8 mouse cellular contexts compared by ENCODE assay signal in genomic region chr8:106336031-106336430, GRCm38 (mm10). TPM values are rescaled to one million over a fixed set of nuclear protein-coding genes. Genes with fewer than 3 reads are reported as not detected.
DNase-seq lines count a peak whose midpoint lies in the region; ATAC-seq and TF ChIP-seq lines count a peak whose summit lies in the region.
"Had no signal": no experiment of that assay in that cellular context is flagged by ENCODE, and none has a peak within 500 bp of the region (broad histone marks: within the 10 kb centered on the region; RNA-seq: fewer than 3 reads in every experiment).

No protein-coding gene starts in this region.

- WGBS in neural tube, embryonic 11.5 days, result 61% methylated on average over 4 of the region's 4 CpGs
- 54% methylated on average over 4 of the region's 4 CpGs for WGBS in forebrain, embryonic 14.5 days
- 78% methylated on average over 4 of the region's 4 CpGs for WGBS in limb, embryonic 15.5 days
- WGBS in stomach, postnatal 0 days, result 65% methylated on average over 4 of the region's 4 CpGs

- H3K27me3 ChIP-seq in neural tube, embryonic 11.5 days (ENCODE audit: control insufficient read depth, insufficient read depth, low read length), result peaks cover 8% of the 10 kb centered on the region; the same call in 1 of the 2 replicates
- no peaks in the 10 kb centered on the region for H3K27me3 ChIP-seq in forebrain, embryonic 14.5 days (replicated peaks; ENCODE audit: control insufficient read depth, insufficient read depth, low read length)
- H3K27me3 ChIP-seq in limb, embryonic 15.5 days, result peaks cover 36% of the 10 kb centered on the region
- no peaks in the 10 kb centered on the region for H3K27me3 ChIP-seq in stomach, postnatal 0 days (ENCODE audit: control insufficient read depth, insufficient read depth, low read length)

- no peak overlapping the region for H3K27ac ChIP-seq in neural tube, embryonic 11.5 days (ENCODE audit: low read depth, low read length)
- peak overlapping the region; percentile 89 for H3K27ac ChIP-seq in forebrain, embryonic 14.5 days (ENCODE audit: low read depth, low read length)
- H3K27ac ChIP-seq in limb, embryonic 15.5 days, result no peak overlapping the region
- no peak overlapping the region for H3K27ac ChIP-seq in stomach, postnatal 0 days (replicated peaks)
- H3K27ac ChIP-seq: macrophage had no signal

- TF ChIP-seq EP300 in stomach, postnatal 0 days (optimal IDR thresholded peaks at IDR 0.05), result no peak

- no peaks in the 10 kb centered on the region for H3K36me3 ChIP-seq in neural tube, embryonic 11.5 days (ENCODE audit: control insufficient read depth, insufficient read depth, low read length)
- no peaks in the 10 kb centered on the region for H3K36me3 ChIP-seq in forebrain, embryonic 14.5 days (ENCODE audit: control insufficient read depth, insufficient read depth, low read length)
- H3K36me3 ChIP-seq in limb, embryonic 15.5 days, result no peaks in the 10 kb centered on the region
- no peaks in the 10 kb centered on the region for H3K36me3 ChIP-seq in stomach, postnatal 0 days (ENCODE audit: control insufficient read depth, insufficient read depth, low read length)

- ATAC-seq in neural tube, embryonic 11.5 days (ENCODE audit: insufficient read depth, low FRiP score, low TSS enrichment), result no peak
- ATAC-seq in forebrain, embryonic 14.5 days, result no peak
- ATAC-seq in limb, embryonic 15.5 days (ENCODE audit: insufficient number of reproducible peaks, low FRiP score, low TSS enrichment, low read depth), result no peak
- ATAC-seq in stomach, postnatal 0 days (ENCODE audit: low FRiP score, low TSS enrichment), result no peak

- H3K4me3 ChIP-seq in neural tube, embryonic 11.5 days (ENCODE audit: low read depth, low read length), result peak overlapping the region; percentile 61
- peak overlapping the region; percentile 53 for H3K4me3 ChIP-seq in forebrain, embryonic 14.5 days (ENCODE audit: low read depth, low read length)
- H3K4me3 ChIP-seq in limb, embryonic 15.5 days, result peak overlapping the region; percentile 21; the same call in 1 of the 2 replicates
- peak overlapping the region; percentile 39 for H3K4me3 ChIP-seq in stomach, postnatal 0 days (ENCODE audit: low read depth, low read length)

- H3K4me1 ChIP-seq in neural tube, embryonic 11.5 days (ENCODE audit: control insufficient read depth, insufficient read depth, low read length), result 0 out of 2 replicates have a peak, but pooled peaks cover 4% of the 10 kb centered on the region
- peaks cover 10% of the 10 kb centered on the region for H3K4me1 ChIP-seq in forebrain, embryonic 14.5 days (ENCODE audit: control insufficient read depth, insufficient read depth, low read length)
- peaks cover 19% of the 10 kb centered on the region; the same call in 1 of the 2 replicates for H3K4me1 ChIP-seq in limb, embryonic 15.5 days
- no peaks in the 10 kb centered on the region for H3K4me1 ChIP-seq in stomach, postnatal 0 days (replicated peaks; ENCODE audit: control insufficient read depth, insufficient read depth)

- TF ChIP-seq CTCF in stomach, postnatal 0 days (IDR thresholded peaks at IDR 0.05; ENCODE audit: low read depth), result no peak

- no peak for DNase-seq in neural tube, embryonic 11.5 days (ENCODE audit: low spot score)
- no peak for DNase-seq in neural tube, embryonic 10.5 days (ENCODE audit: extremely low spot score, low spot score)
- peak; percentile 20 for DNase-seq in forebrain, embryonic 14.5 days (ENCODE audit: low spot score)
- DNase-seq in stomach, postnatal 0 days (ENCODE audit: low spot score), result no peak
- DNase-seq in embryo, embryonic 11 days, result no peak
- no peak for DNase-seq in adipocyte (ENCODE audit: low spot score)

- peak overlapping the region; percentile 68 for H3K4me2 ChIP-seq in neural tube, embryonic 11.5 days (ENCODE audit: low read depth)
- peak overlapping the region; percentile 72 for H3K4me2 ChIP-seq in forebrain, embryonic 14.5 days (ENCODE audit: low read length)
- no peak overlapping the region for H3K4me2 ChIP-seq in limb, embryonic 15.5 days
- H3K4me2 ChIP-seq in stomach, postnatal 0 days (replicated peaks; ENCODE audit: low read depth), result peak overlapping the region; percentile 62

- H3K9ac ChIP-seq in neural tube, embryonic 11.5 days (ENCODE audit: low read length), result peak overlapping the region; percentile 76
- peak overlapping the region; percentile 90 for H3K9ac ChIP-seq in forebrain, embryonic 14.5 days (ENCODE audit: low read length)
- no peak overlapping the region for H3K9ac ChIP-seq in limb, embryonic 15.5 days
- no peak overlapping the region for H3K9ac ChIP-seq in stomach, postnatal 0 days (ENCODE audit: low read length)

- no peaks in the 10 kb centered on the region for H3K9me3 ChIP-seq in neural tube, embryonic 11.5 days (ENCODE audit: control insufficient read depth, low read length)
- no peaks in the 10 kb centered on the region for H3K9me3 ChIP-seq in forebrain, embryonic 14.5 days (replicated peaks; ENCODE audit: control insufficient read depth, low read length)
- no peaks in the 10 kb centered on the region for H3K9me3 ChIP-seq in limb, embryonic 15.5 days
- no peaks in the 10 kb centered on the region for H3K9me3 ChIP-seq in stomach, postnatal 0 days (ENCODE audit: control insufficient read depth, low read length)

RNA-seq across cellular contexts. Expression of gene Smpd3, which starts 1.8 kb away (rescaled TPM):
- 17.2 and 19.6 TPM in 2 replicates for polyA plus RNA-seq in neural tube, embryonic 11.5 days (2014; fragmentation: Nextera tagmentation; extraction: Ambion mirVana)
- polyA plus RNA-seq in forebrain, embryonic 14.5 days (2014; fragmentation: Nextera tagmentation; extraction: Ambion mirVana), result 24.2 and 36.0 TPM in 2 replicates
- 23.6 and 28.3 TPM in 2 replicates for polyA plus RNA-seq in limb, embryonic 15.5 days (2015; fragmentation: Nextera tagmentation; extraction: Ambion mirVana)
- polyA plus RNA-seq in stomach, postnatal 0 days (2015; fragmentation: Nextera tagmentation; extraction: Ambion mirVana), result 47.6 and 47.7 TPM in 2 replicates

Comparison
In these comparisons a context has a peak if more than half of its experiments do, and no peak if none do; other contexts are left out.
1. H3K9ac ChIP-seq: peak in neural tube, embryonic 11.5 days (single experiment) and forebrain, embryonic 14.5 days (single experiment); none in limb, embryonic 15.5 days (single experiment) and stomach, postnatal 0 days (single experiment).
2. Peak in every context shown above with its lines, with median percentiles within 50 percentile points of each other: H3K4me3 ChIP-seq.